Mouse (Mus musculus): Measurements from ENCODE around the gene Raet1d. TPM values are rescaled to one million over a fixed set of nuclear protein-coding genes. Genes with fewer than 3 reads are reported as not detected.
"Not testable (repeated sequence)": the region's sequence is repeated elsewhere in the genome, so short reads cannot be mapped to it uniquely, and the experiment has no call there.

Raet1d gene
- total RNA-seq, 2 experiments from 2014 or later: not detected

DNA sequence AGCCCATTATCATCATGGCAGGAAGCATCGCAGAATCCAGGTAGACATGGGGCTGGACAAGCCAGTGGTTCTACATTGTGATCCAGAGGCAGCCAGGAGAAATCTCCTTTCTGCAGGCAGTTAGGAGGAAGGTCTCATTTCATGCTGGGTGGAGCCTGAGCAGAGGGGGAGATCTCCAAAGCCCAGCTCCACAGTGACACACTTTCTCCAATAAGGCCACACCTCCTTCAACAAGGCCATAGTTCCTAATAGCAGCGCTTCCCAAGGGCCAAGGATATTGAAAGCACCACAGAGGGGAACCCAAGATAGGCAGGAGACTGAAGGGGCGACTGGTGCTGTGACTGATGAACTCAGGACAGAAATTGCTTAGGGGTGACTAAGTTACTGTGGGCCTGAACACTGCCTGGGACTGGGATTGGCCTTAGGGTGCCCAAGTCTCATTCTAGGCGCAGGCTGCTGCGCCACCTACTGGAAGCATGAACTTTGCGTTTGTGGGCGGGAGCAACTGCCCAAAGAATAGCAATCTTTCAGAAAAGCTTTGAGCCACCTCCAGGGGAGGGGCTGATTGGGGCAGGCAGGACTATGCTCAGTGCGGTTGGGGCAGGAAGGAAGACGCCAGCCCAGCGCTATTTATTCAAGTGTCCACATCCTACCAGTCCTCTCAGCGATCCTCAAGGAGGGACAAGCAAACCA lies 42.0 kb downstream of the Raet1d start:
- H3K27ac ChIP-seq; intact Hi-C loops (cut with DNase I); H3K4me3 ChIP-seq: not testable (repeated sequence)
- peak; percentile 62 for TF ChIP-seq CTCF (IDR thresholded peaks at IDR 0.05)
- DNase-seq: peak; percentile 50

DNA sequence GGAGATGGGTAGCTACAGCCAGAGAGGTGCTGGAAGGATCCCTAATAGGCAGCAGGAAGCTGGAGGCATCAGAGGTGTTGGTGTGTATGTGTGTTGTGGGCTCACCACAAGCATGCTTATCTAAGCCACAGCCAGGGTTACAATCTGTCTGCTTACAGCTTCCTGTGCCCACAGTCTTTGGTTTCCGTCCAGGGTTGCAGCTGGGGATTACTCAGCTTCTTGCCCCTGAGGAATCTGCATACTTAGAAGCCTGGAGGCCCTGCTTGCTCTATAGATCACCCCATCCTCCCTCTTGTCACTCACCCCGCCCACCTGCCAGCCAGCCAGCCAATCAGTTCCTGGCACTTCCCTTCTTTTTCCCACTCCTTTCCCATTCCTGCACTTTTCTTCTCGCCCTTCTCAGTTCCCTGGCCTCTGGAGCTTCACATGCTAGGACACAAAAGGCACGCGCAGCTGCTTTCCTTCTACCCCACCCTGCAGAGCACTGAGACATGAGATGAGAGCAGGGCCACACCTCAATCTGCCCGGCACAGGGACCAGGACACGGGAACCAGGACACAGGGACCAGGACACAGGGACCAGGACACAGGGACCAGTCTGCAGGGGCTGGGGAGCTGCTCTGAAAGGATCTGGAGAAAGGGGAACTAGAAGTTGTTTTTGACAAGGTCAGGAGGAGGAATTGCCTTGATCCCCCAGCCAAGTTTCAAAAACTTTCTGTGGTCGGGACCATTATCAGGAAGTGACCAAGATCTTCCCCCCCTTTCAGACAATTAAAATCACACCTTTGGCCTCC lies 53.5 kb downstream of the Raet1d start:
- H3K27ac ChIP-seq; intact Hi-C loops (cut with DNase I); H3K4me3 ChIP-seq: not testable (repeated sequence)
- peak; percentile 26 for DNase-seq

Other genes starting within 250 kb of the Raet1d start
- 1 to 10 TPM in 1 of 2 experiments, not detected in 1; 1.2 TPM for gene E030030I06Rik, start 211.3 kb upstream of the Raet1d start, total RNA-seq (2021)
- not detected for gene Raet1e, start 202.0 kb upstream of the Raet1d start, total RNA-seq (2021)
- gene H60b, start 202.0 kb upstream of the Raet1d start, total RNA-seq (2021): not detected

Data from gastrocnemius, adult 2 months (tissue).